Mouse (Mus musculus) limb, embryonic 14.5 days (tissue): Measurements from ENCODE around the gene BC017158. TPM values are rescaled to one million over a fixed set of nuclear protein-coding genes. Genes with fewer than 3 reads are reported as not detected.

Experiments
- ATAC-seq: fragments of 200-750 bp; cut with Nextera tagmentation; 2 replicates; pipeline ENCODE4 v1.8.0; 2017; ENCODE audit warnings: low read depth, moderate number of reproducible peaks, moderate TSS enrichment; ENCODE audit not compliant: low FRiP score
- DNase-seq: peaks from one replicate; pipeline ENCODE4 v3.0.0-alpha.2; 2015; ENCODE audit warnings: low spot score
- H3K27ac ChIP-seq: fragments of 300-500 bp; sonication (generic); replicated peaks from 2 replicates; pipeline ENCODE4 v1.5.1; 2014; ENCODE audit warnings: low read depth, mild to moderate bottlenecking, low read length, moderate library complexity, mixed read lengths
- H3K27me3 ChIP-seq: fragments of 300-500 bp; sonication (generic); 2 replicates; pipeline ENCODE4 v1.6.1; 2014; ENCODE audit warnings: low read length, mixed read lengths; ENCODE audit not compliant: control insufficient read depth, insufficient read depth
- H3K36me3 ChIP-seq: fragments of 300-500 bp; sonication (generic); 2 replicates; pipeline ENCODE4 v1.6.1; 2014; ENCODE audit warnings: mild to moderate bottlenecking, low read length, moderate library complexity, mixed read lengths; ENCODE audit not compliant: control insufficient read depth, insufficient read depth
- H3K4me1 ChIP-seq: fragments of 300-500 bp; sonication (generic); 2 replicates; pipeline ENCODE4 v1.6.1; 2014; ENCODE audit warnings: antibody characterized with exemption, low read length, mixed read lengths; ENCODE audit not compliant: control insufficient read depth, insufficient read depth
- H3K4me2 ChIP-seq: fragments of 300-500 bp; sonication (generic); replicated peaks from 2 replicates; pipeline ENCODE4 v1.6.1; 2014; ENCODE audit warnings: low read depth, mild to moderate bottlenecking, low read length, moderate library complexity; ENCODE audit not compliant: severe bottlenecking
- H3K4me3 ChIP-seq: fragments of 300-500 bp; sonication (generic); replicated peaks from 2 replicates; pipeline ENCODE4 v1.5.1; 2014; ENCODE audit warnings: low read length
- H3K9ac ChIP-seq: fragments of 300-500 bp; sonication (generic); 2 replicates; pipeline ENCODE4 v1.6.1; 2014; ENCODE audit warnings: mild to moderate bottlenecking, low read depth, low read length, moderate library complexity; ENCODE audit not compliant: severe bottlenecking
- H3K9me3 ChIP-seq: fragments of 300-500 bp; sonication (generic); 2 replicates; pipeline ENCODE4 v1.6.1; 2016; ENCODE audit warnings: low read length; ENCODE audit not compliant: control insufficient read depth
- POLR2A ChIP-seq: fragments of 200-500 bp; IDR thresholded peaks from 2 replicates; pipeline ENCODE4 v1.8.0; 2012; ENCODE audit warnings: inconsistent platforms, mild to moderate bottlenecking, moderate library complexity, borderline replicate concordance; ENCODE audit not compliant: insufficient read depth, insufficient read length; ENCODE audit errors: extremely low read depth
- WGBS: fragments of 180-500 bp; shearing (Covaris S2); extraction: QIAGEN DNeasy Blood & Tissue Kit; methylation state at CpG from one replicate; pipeline ENCODE4 v1.1.7; 2014; 5-methylcytosine and 5-hydroxymethylcytosine counted together
- polyA plus RNA-seq, 2 experiments: library from polyadenylated mRNA; depleted of rRNA in 1 of 2; stranded (reverse) in 1 of 2; unstranded in 1 of 2; fragments of >200 nt; fragmentation: Nextera tagmentation in 1 of 2; extraction: Ambion mirVana in 1 of 2; gene quantifications; 2 replicates each; pipeline versions ENCODE4 v1.2.1 to v1.2.3; 2012 to 2014

Gene BC017158
- polyA plus RNA-seq, 2 experiments: 28.5 to 46.1 TPM

DNA sequence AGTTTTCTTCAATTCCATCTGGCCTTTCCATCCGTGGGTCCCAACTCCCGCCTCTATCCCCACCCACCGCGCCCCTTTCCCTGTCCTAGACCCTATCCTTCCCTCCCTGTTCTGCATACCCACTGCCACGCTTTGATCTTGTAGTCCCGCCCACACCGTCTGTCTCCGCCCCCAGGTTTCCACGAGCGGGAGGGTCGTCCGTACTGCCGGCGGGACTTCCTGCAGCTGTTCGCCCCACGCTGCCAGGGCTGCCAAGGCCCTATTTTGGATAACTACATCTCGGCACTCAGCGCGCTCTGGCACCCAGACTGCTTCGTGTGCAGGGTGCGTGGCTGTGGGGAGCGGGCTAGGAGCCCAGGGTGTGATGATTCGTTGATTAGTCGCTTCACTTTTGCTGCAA, 45.4 kb downstream of the BC017158 start:
- no peak overlapping the region for H3K27ac ChIP-seq
- H3K4me1 ChIP-seq: peaks cover 17% of the 10 kb centered on the region
- no peaks in the 10 kb centered on the region for H3K27me3 ChIP-seq
- H3K4me3 ChIP-seq: peak overlapping the region; percentile 15; the same call in 1 of the 2 replicates
- DNase-seq: peak; percentile 40
- no peak for TF ChIP-seq POLR2A
- H3K36me3 ChIP-seq: peaks cover 27% of the 10 kb centered on the region
- peak overlapping the region; percentile 45 for H3K4me2 ChIP-seq
- no peaks in the 10 kb centered on the region for H3K9me3 ChIP-seq
- peak; percentile 34; the same call in 1 of the 2 replicates for ATAC-seq
- 5% methylated on average over 24 of the region's 24 CpGs for WGBS
- peak overlapping the region; percentile 43; the same call in 1 of the 2 replicates for H3K9ac ChIP-seq

DNA sequence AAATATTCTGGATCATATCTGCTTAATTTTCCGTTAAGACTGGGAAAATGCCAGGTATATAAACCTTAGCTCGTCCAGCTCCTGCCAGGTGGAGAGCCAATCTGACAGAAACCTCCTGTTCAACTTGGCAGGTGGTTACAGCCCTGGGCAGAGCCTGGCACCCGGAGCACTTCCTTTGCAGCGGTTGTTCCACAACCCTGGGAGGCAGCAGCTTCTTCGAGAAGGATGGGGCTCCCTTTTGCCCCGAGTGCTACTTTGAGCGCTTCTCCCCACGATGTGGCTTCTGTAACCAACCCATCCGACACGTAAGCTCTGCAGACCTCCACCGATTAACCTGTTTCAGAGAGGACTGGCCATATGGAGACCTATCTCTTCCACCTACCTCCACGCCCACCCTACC, 46.0 kb downstream of the BC017158 start:
- DNase-seq (no peak), ATAC-seq (no peak)
- Histone ChIP-seq H3K4me1 (peaks cover 18% of the 10 kb centered on the region), H3K36me3 (peaks cover 27% of the 10 kb centered on the region), H3K27ac (no peak overlapping the region), H3K9ac (peak overlapping the region; percentile 13; the same call in 1 of the 2 replicates), H3K9me3 (no peaks in the 10 kb centered on the region), H3K4me2 (peak overlapping the region; percentile 45), H3K27me3 (no peaks in the 10 kb centered on the region), H3K4me3 (0 out of 2 replicates have a peak overlapping the region, but pooled peaks have one; percentile 15)
- WGBS: 50% methylated on average over 12 of the region's 12 CpGs
- TF ChIP-seq POLR2A: no peak

DNA sequence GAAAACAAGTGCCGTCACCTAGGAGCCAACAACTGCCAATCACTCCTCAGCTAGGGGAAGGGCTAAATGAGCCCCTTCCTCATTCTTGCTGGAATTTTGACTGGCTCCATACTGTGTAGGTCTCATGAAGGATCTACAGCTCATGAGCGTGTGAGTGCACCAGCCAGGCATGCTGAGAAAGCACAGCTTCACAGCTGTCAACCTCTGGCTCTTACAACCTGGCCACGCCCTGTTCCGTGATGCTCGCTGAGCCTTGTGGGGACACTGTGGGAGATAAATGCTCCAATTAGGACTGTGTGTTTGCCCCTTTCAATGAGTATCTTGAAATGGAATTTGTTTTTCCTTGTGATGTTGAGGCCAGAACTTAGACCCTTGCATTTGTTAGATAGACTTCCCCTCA, 48.0 kb downstream of the BC017158 start:
- Histone ChIP-seq H3K27me3 (no peaks in the 10 kb centered on the region), H3K4me2 (no peak overlapping the region), H3K27ac (no peak overlapping the region), H3K4me1 (peaks cover 28% of the 10 kb centered on the region), H3K9ac (no peak overlapping the region), H3K9me3 (no peaks in the 10 kb centered on the region), H3K36me3 (peaks cover 28% of the 10 kb centered on the region), H3K4me3 (no peak overlapping the region)
- DNase-seq (no peak), ATAC-seq (no peak)
- 83% methylated on average over 5 of the region's 5 CpGs for WGBS
- TF ChIP-seq POLR2A: no peak

DNA sequence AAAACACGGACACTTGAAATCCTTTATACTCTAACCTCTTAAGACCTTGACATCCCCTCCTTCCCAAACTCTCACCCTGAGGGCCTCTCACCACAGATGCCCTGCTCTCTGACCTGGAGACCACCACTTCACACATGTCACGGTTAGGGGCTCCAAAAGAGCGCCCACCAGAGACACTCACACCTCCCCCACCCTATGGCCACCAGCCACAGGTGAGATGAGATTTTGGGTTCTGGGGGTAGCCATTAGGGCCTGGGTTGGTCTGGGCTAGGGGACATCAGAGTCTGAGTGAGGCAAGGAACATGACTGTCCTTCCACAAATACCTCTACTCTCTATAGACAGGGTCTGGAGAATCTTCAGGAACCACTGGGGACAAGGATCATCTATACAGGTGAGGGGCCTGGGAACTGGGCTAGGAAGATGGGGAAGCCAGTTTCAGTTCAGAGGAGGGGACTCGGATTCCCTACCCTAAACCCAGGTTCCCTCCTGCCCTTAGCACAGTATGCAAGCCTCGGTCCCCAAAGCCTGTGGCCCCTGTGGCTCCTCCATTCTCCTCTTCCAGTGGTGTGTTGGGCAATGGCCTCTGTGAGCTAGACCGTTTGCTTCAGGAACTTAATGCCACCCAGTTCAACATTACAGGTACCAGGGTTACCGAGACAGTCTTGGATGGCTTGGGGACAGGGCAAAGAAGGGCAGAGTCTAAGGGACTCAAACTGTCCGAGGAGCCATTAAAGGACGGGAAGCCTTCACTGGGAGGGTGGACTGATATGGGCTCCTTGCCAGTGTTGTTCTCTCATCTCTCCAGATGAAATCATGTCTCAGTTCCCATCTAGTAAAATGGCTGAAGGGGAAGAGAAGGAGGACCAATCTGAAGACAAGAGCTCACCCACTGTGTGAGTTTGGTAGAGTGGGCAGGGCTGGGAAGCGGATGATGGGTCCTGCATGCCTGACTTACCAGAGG, 49.6 kb downstream of the BC017158 start:
- ATAC-seq (no peak), DNase-seq (no peak)
- 78% methylated on average over 10 of the region's 10 CpGs for WGBS
- H3K9ac ChIP-seq: peak overlapping the region; percentile 61; the same call in 1 of the 2 replicates
- peak overlapping the region; percentile 56 for H3K4me2 ChIP-seq
- H3K36me3 ChIP-seq: peaks cover 35% of the 10 kb centered on the region
- TF ChIP-seq POLR2A: no peak
- no peaks in the 10 kb centered on the region for H3K27me3 ChIP-seq
- no peak overlapping the region for H3K27ac ChIP-seq
- H3K4me3 ChIP-seq: peak overlapping the region; percentile 45; the same call in 1 of the 2 replicates
- H3K4me1 ChIP-seq: peaks cover 28% of the 10 kb centered on the region
- H3K9me3 ChIP-seq: no peaks in the 10 kb centered on the region

DNA sequence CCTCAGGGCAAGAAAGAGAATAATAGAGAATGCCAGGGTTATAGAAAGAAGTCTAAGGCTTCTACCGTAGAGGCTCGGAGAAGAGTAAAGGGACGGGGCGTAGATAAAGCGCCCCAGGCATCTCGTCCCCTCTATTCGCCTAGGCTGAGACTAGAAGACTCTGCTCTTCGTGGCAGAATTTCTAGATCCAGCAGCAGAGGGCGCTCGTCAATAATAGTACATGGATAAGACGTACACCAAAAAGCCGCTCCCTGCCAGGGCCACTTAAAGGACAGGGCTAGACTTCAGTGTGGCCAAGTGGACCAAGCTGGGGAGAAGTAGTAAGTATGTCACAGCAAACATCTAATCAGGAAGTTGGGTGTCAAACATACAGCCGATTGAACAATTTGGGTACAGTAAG, 50.5 kb downstream of the BC017158 start:
- 2% methylated on average over 13 of the region's 13 CpGs for WGBS
- DNase-seq (peak; percentile 96), ATAC-seq (peak; percentile 76)
- Histone ChIP-seq H3K4me1 (peaks cover 24% of the 10 kb centered on the region), H3K27ac (peak overlapping the region; percentile 79), H3K9me3 (no peaks in the 10 kb centered on the region), H3K9ac (peak overlapping the region; percentile 61), H3K36me3 (peaks cover 38% of the 10 kb centered on the region), H3K4me2 (peak overlapping the region; percentile 56), H3K4me3 (peak overlapping the region; percentile 45), H3K27me3 (no peaks in the 10 kb centered on the region)
- no peak for TF ChIP-seq POLR2A
